Mouse (Mus musculus): ENCODE results near the gene Defa31. TPM values are rescaled to one million over a fixed set of nuclear protein-coding genes. Genes with fewer than 3 reads are reported as not detected.
"Not testable (repeated sequence)": the region's sequence is repeated elsewhere in the genome, so short reads cannot be mapped to it uniquely, and the experiment has no call there.

Defa31 gene
- polyA plus RNA-seq (2011; ENCODE audit: insufficient read depth, insufficient read length, low replicate concordance, missing spikeins) = not detected in 2 replicates

DNA sequence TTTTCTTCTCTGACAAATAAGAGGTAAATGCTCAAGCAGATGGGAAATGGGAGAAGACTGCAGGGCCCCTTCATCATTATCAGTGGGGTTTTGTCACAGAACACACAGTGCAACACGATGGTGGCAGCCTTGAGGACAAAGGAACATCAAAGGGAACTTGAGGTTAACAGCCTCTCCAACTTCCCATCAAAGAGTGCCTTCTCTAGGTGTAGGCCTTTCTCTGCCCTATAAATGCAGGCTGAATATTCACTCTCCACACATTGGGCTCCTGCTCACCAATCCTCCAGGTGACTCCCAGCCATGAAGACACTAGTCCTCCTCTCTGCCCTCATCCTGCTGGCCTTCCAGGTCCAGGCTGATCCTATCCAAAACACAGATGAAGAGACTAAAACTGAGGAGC lies at the start of gene Defa31:
Defa31 (plus strand) TSS at position 301 of the 400 bp plus-strand sequence.
- not testable (repeated sequence) for H3K4me3 ChIP-seq (replicated peaks; ENCODE audit: control insufficient read depth, low read depth, low read length); H3K27ac ChIP-seq (ENCODE audit: control insufficient read depth, insufficient read depth, low read depth, low read length, poor library complexity); H3K4me1 ChIP-seq (ENCODE audit: control insufficient read depth, insufficient read depth, low read length)
- no CpG with 5 or more reads among the region's 1 CpGs for WGBS

DNA sequence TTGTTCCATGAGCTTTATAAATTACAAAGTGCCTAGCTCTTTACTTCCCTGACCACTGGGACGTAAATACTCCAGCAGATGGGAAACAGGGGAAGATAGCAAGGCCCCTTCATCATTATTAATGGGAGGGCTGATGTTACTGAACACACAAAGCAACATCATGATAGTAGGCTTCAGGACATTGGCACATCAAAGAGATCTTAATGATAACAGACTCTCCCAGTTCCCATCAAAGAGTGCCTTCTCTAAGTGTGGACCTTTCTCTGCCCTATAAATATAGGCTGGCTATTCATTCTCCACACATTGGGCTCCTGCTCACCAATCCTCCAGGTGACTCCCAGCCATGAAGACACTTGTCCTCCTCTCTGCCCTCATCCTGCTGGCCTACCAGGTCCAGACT lies 29.4 kb upstream of the Defa31 start, which contains the start of gene Defa22:
Defa22 (plus strand) TSS at position 301 of the 400 bp plus-strand sequence.
- H3K27ac ChIP-seq (ENCODE audit: control insufficient read depth, insufficient read depth, low read depth, low read length, poor library complexity); H3K4me3 ChIP-seq (replicated peaks; ENCODE audit: control insufficient read depth, low read depth, low read length); H3K4me1 ChIP-seq (ENCODE audit: control insufficient read depth, insufficient read depth, low read length): not testable (repeated sequence)
- no CpG with 5 or more reads among the region's 1 CpGs for WGBS

DNA sequence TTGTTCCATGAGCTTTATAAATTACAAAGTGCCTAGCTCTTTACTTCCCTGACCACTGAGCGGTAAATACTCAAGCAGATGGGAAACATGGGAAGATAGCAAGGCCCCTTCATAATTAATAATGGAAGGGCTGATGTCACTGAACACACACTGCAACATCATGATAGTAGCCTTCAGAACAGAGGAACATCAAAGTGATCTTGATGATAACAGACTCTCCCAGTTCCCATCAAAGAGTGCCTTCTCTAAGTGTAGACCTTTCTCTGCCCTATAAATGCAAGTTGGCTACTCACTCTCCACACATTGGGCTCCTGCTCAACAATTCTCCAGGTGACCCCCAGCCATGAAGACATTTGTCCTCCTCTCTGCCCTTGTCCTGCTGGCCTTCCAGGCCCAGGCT lies 9.8 kb downstream of the Defa31 start, which contains the start of gene Gm15293:
Gm15293 (plus strand) TSS at position 301 of the 400 bp plus-strand sequence.
- H3K4me1 ChIP-seq (ENCODE audit: control insufficient read depth, insufficient read depth, low read length); H3K27ac ChIP-seq (ENCODE audit: control insufficient read depth, insufficient read depth, low read depth, low read length, poor library complexity); H3K4me3 ChIP-seq (replicated peaks; ENCODE audit: control insufficient read depth, low read depth, low read length): not testable (repeated sequence)
- no CpG with 5 or more reads among the region's 1 CpGs for WGBS

Other genes with a start within 250 kb of the Defa31 start
- not detected in 2 replicates for gene AY761185, start 246.9 kb upstream of the Defa31 start, polyA plus RNA-seq (2011; ENCODE audit: insufficient read depth, insufficient read length, low replicate concordance, missing spikeins)
- gene Defa21, start 166.1 kb upstream of the Defa31 start, polyA plus RNA-seq (2011; ENCODE audit: insufficient read depth, insufficient read length, low replicate concordance, missing spikeins) = not detected in 2 replicates
- not detected in 2 replicates for gene Defa23, start 136.6 kb upstream of the Defa31 start, polyA plus RNA-seq (2011; ENCODE audit: insufficient read depth, insufficient read length, low replicate concordance, missing spikeins)
- gene Defa35, start 126.6 kb upstream of the Defa31 start, polyA plus RNA-seq (2011; ENCODE audit: insufficient read depth, insufficient read length, low replicate concordance, missing spikeins) = not detected in 2 replicates
- not detected in 2 replicates for gene Defa25, start 107.2 kb upstream of the Defa31 start, polyA plus RNA-seq (2011; ENCODE audit: insufficient read depth, insufficient read length, low replicate concordance, missing spikeins)
- not detected in 2 replicates for gene Gm14851, start 95.6 kb upstream of the Defa31 start, polyA plus RNA-seq (2011; ENCODE audit: insufficient read depth, insufficient read length, low replicate concordance, missing spikeins)
- gene Defa30, start 57.0 kb upstream of the Defa31 start, polyA plus RNA-seq (2011; ENCODE audit: insufficient read depth, insufficient read length, low replicate concordance, missing spikeins) = not detected in 2 replicates
- gene Defa22, start 29.3 kb upstream of the Defa31 start, polyA plus RNA-seq (2011; ENCODE audit: insufficient read depth, insufficient read length, low replicate concordance, missing spikeins) = not detected in 2 replicates
- not detected in 2 replicates for gene Gm15293, start 9.9 kb downstream of the Defa31 start, polyA plus RNA-seq (2011; ENCODE audit: insufficient read depth, insufficient read length, low replicate concordance, missing spikeins)
- not detected in 2 replicates for gene Gm15292, start 58.1 kb downstream of the Defa31 start, polyA plus RNA-seq (2011; ENCODE audit: insufficient read depth, insufficient read length, low replicate concordance, missing spikeins)
- gene Defa27, start 123.9 kb downstream of the Defa31 start, polyA plus RNA-seq (2011; ENCODE audit: insufficient read depth, insufficient read length, low replicate concordance, missing spikeins) = not detected in 2 replicates
- not detected in 2 replicates for gene Defa29, start 135.4 kb downstream of the Defa31 start, polyA plus RNA-seq (2011; ENCODE audit: insufficient read depth, insufficient read length, low replicate concordance, missing spikeins)
- not detected in 2 replicates for gene Defa2, start 186.9 kb downstream of the Defa31 start, polyA plus RNA-seq (2011; ENCODE audit: insufficient read depth, insufficient read length, low replicate concordance, missing spikeins)
- not detected in 2 replicates for gene Defa33, start 200.2 kb downstream of the Defa31 start, polyA plus RNA-seq (2011; ENCODE audit: insufficient read depth, insufficient read length, low replicate concordance, missing spikeins)
- gene Defa36, start 235.8 kb downstream of the Defa31 start, polyA plus RNA-seq (2011; ENCODE audit: insufficient read depth, insufficient read length, low replicate concordance, missing spikeins) = not detected in 2 replicates